Mouse (Mus musculus) myocyte (in vitro differentiated cells): ENCODE results near the gene Atp2a1.

Experiments
- CEBPB ChIP-seq: IDR thresholded peaks from 2 replicates; pipeline ENCODE4 v1.6.1; 2011; ENCODE audit warnings: mild to moderate bottlenecking, moderate library complexity; ENCODE audit not compliant: poor library complexity, insufficient read depth, severe bottlenecking
- E2F4 ChIP-seq: IDR thresholded peaks from one replicate; pipeline ENCODE4 v1.6.1; 2011; ENCODE audit warnings: mild to moderate bottlenecking, control low read depth, moderate library complexity; ENCODE audit not compliant: insufficient read depth
- MAX ChIP-seq: IDR thresholded peaks from one replicate; pipeline ENCODE4 v1.6.1; 2011; ENCODE audit warnings: low read depth, mild to moderate bottlenecking, control low read depth
- MYOD1 ChIP-seq, 3 experiments: IDR thresholded peaks; one replicate each; pipeline ENCODE4 v1.6.1; 2011; ENCODE audit warnings: control low read depth in 2 of 3, low read depth in 2 of 3, mild to moderate bottlenecking in 2 of 3, moderate library complexity in 1 of 3; ENCODE audit not compliant: insufficient read length in 2 of 3, control insufficient read depth in 1 of 3
- POLR2A ChIP-seq: IDR thresholded peaks from one replicate; pipeline ENCODE4 v1.6.1; 2011; ENCODE audit warnings: low read depth, mild to moderate bottlenecking, control low read depth, moderate library complexity; ENCODE audit not compliant: insufficient read length
- POLR2AphosphoS2 ChIP-seq: IDR thresholded peaks from one replicate; pipeline ENCODE4 v1.6.1; 2011; ENCODE audit warnings: low read depth, control low read depth; ENCODE audit not compliant: insufficient read length
- TCF3 ChIP-seq: IDR thresholded peaks from one replicate; pipeline ENCODE4 v1.6.1; 2011; ENCODE audit warnings: low read depth, control low read depth; ENCODE audit not compliant: insufficient read length
- USF1 ChIP-seq: IDR thresholded peaks from one replicate; pipeline ENCODE4 v1.6.1; 2011; ENCODE audit warnings: low read depth, mild to moderate bottlenecking, control low read depth, moderate library complexity

DNA sequence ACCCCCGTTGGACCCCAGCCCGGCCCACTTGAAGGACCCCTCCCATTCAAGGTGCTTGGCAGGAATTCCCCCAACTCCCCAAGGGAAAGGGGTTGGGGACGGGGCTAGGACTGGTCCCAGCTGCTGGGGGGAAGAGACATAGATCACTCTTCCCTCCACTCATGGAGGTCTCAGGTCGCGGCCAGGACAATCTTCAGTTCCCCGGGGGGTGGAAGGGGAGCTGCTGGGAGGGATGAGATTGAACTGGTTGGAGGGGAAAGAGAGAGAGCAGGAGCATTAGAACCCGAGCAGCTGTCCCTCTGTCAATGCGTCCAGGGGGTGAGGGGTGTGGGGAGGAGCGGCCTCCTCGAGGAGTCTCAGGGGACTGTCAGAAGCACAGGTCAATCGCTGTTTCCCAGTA is 29.1 kb upstream of the Atp2a1 start:
- TF ChIP-seq POLR2A (no peak), CEBPB (no peak), MAX (no peak), POLR2AphosphoS2 (no peak), TCF3 (no peak), USF1 (no peak), E2F4 (no peak), MYOD1 (IDR thresholded peaks at IDR 0.05; ENCODE audit: control insufficient read depth in 1 of 3, insufficient read length in 2 of 3, low read depth in 2 of 3) (no peak)
